Mouse (Mus musculus) small intestine, adult 2 months (tissue): ENCODE data around the gene Ankfy1. TPM values are rescaled to one million over a fixed set of nuclear protein-coding genes. Genes with fewer than 3 reads are reported as not detected.

ENCODE experiments used
- H3K27ac ChIP-seq: fragments of 200-500 bp; 2 replicates; pipeline ENCODE4 v1.5.1; 2012; ENCODE audit warnings: low read depth, low read length, control low read depth, inconsistent platforms; ENCODE audit not compliant: insufficient read depth
- H3K27me3 ChIP-seq: fragments of 200-500 bp; 2 replicates; pipeline ENCODE4 v1.6.1; 2012; ENCODE audit warnings: mild to moderate bottlenecking, moderate library complexity, low read length, inconsistent platforms; ENCODE audit not compliant: control insufficient read depth, insufficient read depth
- H3K36me3 ChIP-seq: fragments of 200-500 bp; 2 replicates; pipeline ENCODE4 v1.6.1; 2012; ENCODE audit warnings: mild to moderate bottlenecking, low read length, control low read depth, inconsistent platforms; ENCODE audit not compliant: control insufficient read depth, insufficient read depth
- H3K4me1 ChIP-seq: fragments of 200-500 bp; 2 replicates; pipeline ENCODE4 v1.6.1; 2012; ENCODE audit warnings: low read length, inconsistent platforms, mixed read lengths; ENCODE audit not compliant: control insufficient read depth, insufficient read depth, insufficient read length
- H3K4me3 ChIP-seq: fragments of 200-500 bp; 2 replicates; pipeline ENCODE4 v1.5.1; 2012; ENCODE audit warnings: low read depth, mild to moderate bottlenecking, control low read depth, inconsistent platforms, low read length, moderate library complexity
- CTCF ChIP-seq: fragments of 200-500 bp; IDR thresholded peaks from 2 replicates; pipeline ENCODE4 v1.5.1; 2012; ENCODE audit warnings: low read depth, mild to moderate bottlenecking, control low read depth, inconsistent platforms, low read length, moderate library complexity, mixed read lengths; ENCODE audit not compliant: insufficient replicate concordance, insufficient read length; ENCODE audit errors: extremely low read depth
- POLR2A ChIP-seq: fragments of 200-500 bp; IDR thresholded peaks from 2 replicates; pipeline ENCODE4 v1.6.1; 2012; ENCODE audit warnings: low read depth, mild to moderate bottlenecking, control low read depth, inconsistent platforms, low read length, moderate library complexity
- WGBS: fragments of 180-500 bp; shearing (Covaris S2); methylation state at CpG from one replicate; pipeline ENCODE4 v1.1.7; 2018; 5-methylcytosine and 5-hydroxymethylcytosine counted together
- polyA plus RNA-seq: library from polyadenylated mRNA; depleted of rRNA; stranded (reverse); fragments of >200 nt; gene quantifications from 2 replicates; pipeline ENCODE4 v1.2.3, GENCODE M21; 2012; rRNA removed

The Ankfy1 gene
- polyA plus RNA-seq, 1 experiment: 28.7 TPM

DNA sequence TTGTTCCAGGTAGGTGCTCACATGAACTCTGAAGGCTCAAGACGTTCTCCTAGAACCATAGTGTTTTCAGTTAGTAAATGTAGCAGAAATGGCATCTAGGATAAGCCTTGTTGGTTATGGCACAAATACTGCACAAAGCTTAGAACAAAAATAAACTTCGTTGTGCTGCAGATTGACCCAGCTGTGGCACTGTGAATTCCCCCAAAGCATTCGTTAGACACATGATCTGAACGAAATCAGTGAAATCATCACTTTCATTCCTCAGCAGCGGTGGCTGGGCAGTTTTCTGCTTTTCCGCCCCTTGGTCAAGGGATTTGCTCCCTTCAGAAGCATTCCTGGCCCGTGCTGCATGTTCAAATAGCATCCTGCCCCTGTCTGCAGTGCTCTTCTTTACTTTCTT, 128.3 kb downstream of the Ankfy1 start:
- no peak overlapping the region for H3K27ac ChIP-seq
- 90% methylated on average over 7 of the region's 7 CpGs for WGBS

DNA sequence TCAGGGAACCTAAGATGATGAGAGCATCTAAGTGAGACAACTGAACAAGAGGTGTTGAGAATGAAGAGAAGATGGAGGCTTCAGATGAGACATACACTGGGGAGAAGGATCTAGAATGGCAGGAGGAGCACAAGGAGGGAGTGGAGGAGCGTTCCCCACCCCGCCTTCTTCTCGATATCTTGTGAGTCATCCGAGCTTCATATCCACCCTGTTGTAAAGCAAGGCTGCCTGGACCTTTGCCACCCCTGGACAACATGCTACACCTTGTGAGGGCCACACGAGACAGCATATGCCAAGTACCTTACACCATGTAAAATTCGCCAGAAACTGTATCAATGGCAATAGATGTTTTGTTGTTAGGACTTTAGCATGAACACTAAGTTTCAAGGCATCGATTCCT, 131.2 kb downstream of the Ankfy1 start:
- no peak overlapping the region for H3K27ac ChIP-seq
- peaks cover 6% of the 10 kb centered on the region; the same call in 1 of the 2 replicates for H3K4me1 ChIP-seq
- H3K4me3 ChIP-seq: no peak overlapping the region
- TF ChIP-seq CTCF: no peak
- TF ChIP-seq POLR2A: no peak
- peaks cover 53% of the 10 kb centered on the region for H3K36me3 ChIP-seq
- 52% methylated on average over 7 of the region's 7 CpGs for WGBS
- no peaks in the 10 kb centered on the region for H3K27me3 ChIP-seq

More for the DNA sequence above, 128.3 kb downstream of the Ankfy1 start:
- peaks cover 10% of the 10 kb centered on the region; the same call in 1 of the 2 replicates for H3K4me1 ChIP-seq
- no peaks in the 10 kb centered on the region for H3K27me3 ChIP-seq
- TF ChIP-seq POLR2A (no peak), CTCF (no peak)
- no peak overlapping the region for H3K4me3 ChIP-seq
- peaks cover 34% of the 10 kb centered on the region for H3K36me3 ChIP-seq

Other genes starting within 250 kb of the Ankfy1 start
- gene Mybbp1a, start 248.7 kb upstream of the Ankfy1 start, polyA plus RNA-seq: 17.6 and 25.0 TPM in 2 replicates
- gene Spns2, start 200.1 kb upstream of the Ankfy1 start, polyA plus RNA-seq: 65.9 and 77.7 TPM in 2 replicates
- 2.2 and 8.5 TPM in 2 replicates for gene Spns3, start 139.5 kb upstream of the Ankfy1 start, polyA plus RNA-seq
- 5.9 and 8.9 TPM in 2 replicates for gene Ube2g1, start 82.7 kb upstream of the Ankfy1 start, polyA plus RNA-seq
- gene Cyb5d2, start 106.1 kb downstream of the Ankfy1 start, polyA plus RNA-seq: 2.1 and 5.5 TPM in 2 replicates
- 36.2 and 104 TPM in 2 replicates for gene Zzef1, start 106.2 kb downstream of the Ankfy1 start, polyA plus RNA-seq